Mouse (Mus musculus): ENCODE measurements at regions not wholly inside any gene's neighbourhood (a gene's known extent, or its start where the extent isn't known, plus 50 kb on each side); places are given as distances from the start of the nearest gene placed in this dataset.

- TF ChIP-seq POLR2A (IDR thresholded peaks at IDR 0.05; ENCODE audit: borderline replicate concordance, extremely low read depth, insufficient read depth, insufficient read length, poor library complexity, severe bottlenecking) (no peak), CTCF (IDR thresholded peaks at IDR 0.05; ENCODE audit: borderline replicate concordance, extremely low read depth, insufficient read depth, insufficient read length) (no peak)
Observed at GRCm38 (mm10) chr2:51013090-51013489, 135.8 kb downstream of the Rnd3 start.

Data from brain, embryonic 14.5 days (tissue).